Mouse (Mus musculus) midbrain, embryonic 15.5 days (tissue): ENCODE results near the gene Anapc15-ps. TPM values are rescaled to one million over a fixed set of nuclear protein-coding genes. Genes with fewer than 3 reads are reported as not detected.

Source experiments
- ATAC-seq: fragments of 200-750 bp; cut with Nextera tagmentation; replicated peaks from 2 replicates; pipeline ENCODE4 v1.8.0; 2017; ENCODE audit warnings: moderate TSS enrichment
- H3K27ac ChIP-seq: fragments of 300-500 bp; sonication (generic); 2 replicates; pipeline ENCODE4 v1.5.1; 2015; ENCODE audit warnings: mild to moderate bottlenecking, inconsistent platforms
- H3K27me3 ChIP-seq: fragments of 300-500 bp; sonication (generic); replicated peaks from 2 replicates; pipeline ENCODE4 v1.6.1; 2015; ENCODE audit warnings: inconsistent platforms
- H3K36me3 ChIP-seq: fragments of 300-500 bp; sonication (generic); replicated peaks from 2 replicates; pipeline ENCODE4 v1.6.1; 2015; ENCODE audit warnings: inconsistent platforms
- H3K4me1 ChIP-seq: fragments of 300-500 bp; sonication (generic); 2 replicates; pipeline ENCODE4 v1.6.1; 2015; ENCODE audit warnings: inconsistent platforms
- H3K4me2 ChIP-seq: fragments of 300-500 bp; sonication (generic); 2 replicates; pipeline ENCODE4 v1.6.1; 2015; ENCODE audit warnings: inconsistent platforms, mild to moderate bottlenecking, moderate library complexity
- H3K4me3 ChIP-seq: fragments of 300-500 bp; sonication (generic); 2 replicates; pipeline ENCODE4 v1.5.1; 2015; ENCODE audit warnings: mild to moderate bottlenecking, inconsistent platforms
- H3K9ac ChIP-seq: fragments of 300-500 bp; sonication (generic); 2 replicates; pipeline ENCODE4 v1.6.1; 2015; ENCODE audit warnings: mild to moderate bottlenecking, inconsistent platforms
- H3K9me3 ChIP-seq: fragments of 300-500 bp; sonication (generic); 2 replicates; pipeline ENCODE4 v1.6.1; 2016; ENCODE audit warnings: inconsistent platforms
- WGBS: fragments of 180-500 bp; shearing (Covaris S2); methylation state at CpG from one replicate; pipeline ENCODE4 v1.1.7; 2015; ENCODE audit warnings: mixed read lengths; 5-methylcytosine and 5-hydroxymethylcytosine counted together
- polyA plus RNA-seq: library from polyadenylated mRNA; unstranded; fragments of >200 nt; fragmentation: Nextera tagmentation; extraction: Ambion mirVana; gene quantifications from 2 replicates; pipeline ENCODE4 v1.2.1, GENCODE M21; 2015

Anapc15-ps gene
- polyA plus RNA-seq, 1 experiment from 2014 or later = not detected

DNA sequence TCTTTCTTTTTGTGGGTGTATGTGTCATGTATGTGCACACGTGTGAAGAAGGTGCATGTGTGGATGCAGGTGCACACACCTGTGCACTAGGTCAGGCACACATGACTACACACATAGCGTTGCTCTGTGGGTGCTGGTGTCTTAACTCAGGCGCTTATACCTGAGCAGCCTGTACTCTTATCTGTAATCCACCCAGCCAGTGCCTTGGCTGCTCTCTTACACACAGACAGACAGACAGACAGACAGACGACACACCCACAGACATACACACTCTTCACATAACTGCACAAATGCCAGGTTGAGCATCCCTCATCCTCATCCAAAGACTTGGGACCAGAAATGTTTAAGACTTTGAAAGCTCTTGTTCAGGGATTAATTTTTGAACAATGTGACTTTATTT, 12.8 kb upstream of the Anapc15-ps start:
- H3K36me3 ChIP-seq = no peaks in the 10 kb centered on the region
- no peak overlapping the region for H3K4me3 ChIP-seq
- no peaks in the 10 kb centered on the region for H3K9me3 ChIP-seq
- WGBS = 87% methylated on average over 4 of the region's 4 CpGs
- no peak overlapping the region for H3K4me2 ChIP-seq
- H3K27ac ChIP-seq = no peak overlapping the region
- no peak overlapping the region for H3K9ac ChIP-seq
- H3K4me1 ChIP-seq = peaks cover 7% of the 10 kb centered on the region
- H3K27me3 ChIP-seq = no peaks in the 10 kb centered on the region
- no peak for ATAC-seq

DNA sequence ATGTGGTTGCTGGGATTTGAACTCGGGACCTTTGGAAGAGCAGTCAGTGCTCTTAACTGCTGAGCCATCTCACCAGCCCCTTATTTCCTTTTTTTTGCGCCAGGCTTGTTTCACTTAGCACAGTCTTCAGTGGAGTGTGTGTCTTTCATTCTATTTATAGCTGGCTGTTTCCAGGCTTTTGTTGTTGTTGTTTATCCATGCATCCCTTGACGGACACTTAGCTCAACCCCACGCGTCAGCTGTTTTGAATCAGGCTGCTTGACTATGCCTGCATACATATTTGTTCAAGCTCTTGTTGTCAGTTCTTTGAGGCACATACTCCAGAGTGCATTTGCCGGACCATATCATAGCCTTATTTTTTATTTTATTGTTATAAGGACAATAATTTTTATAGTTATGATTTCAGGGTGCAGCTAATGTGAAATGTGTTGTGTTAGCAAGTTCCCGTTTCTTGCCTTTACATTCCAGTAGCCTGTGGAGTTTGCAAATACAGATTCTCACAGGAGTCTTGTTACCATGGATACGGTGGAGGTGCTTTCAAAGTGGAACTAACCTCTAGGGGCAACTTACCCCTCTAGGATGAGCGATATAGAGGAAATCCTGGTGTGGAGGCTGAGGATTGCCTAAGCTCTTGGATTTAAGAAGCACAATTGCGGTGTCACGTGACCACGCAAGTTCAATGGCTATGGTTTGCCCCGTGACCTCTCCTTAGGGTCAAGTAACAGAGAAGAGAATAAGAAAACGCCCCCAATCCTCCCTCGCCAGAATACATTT, 11.7 kb upstream of the Anapc15-ps start:
- Histone ChIP-seq H3K9me3 (no peaks in the 10 kb centered on the region), H3K4me1 (peaks cover 12% of the 10 kb centered on the region), H3K4me3 (no peak overlapping the region), H3K9ac (no peak overlapping the region), H3K4me2 (peak overlapping the region; percentile 36), H3K27me3 (no peaks in the 10 kb centered on the region), H3K36me3 (no peaks in the 10 kb centered on the region), H3K27ac (peak overlapping the region; percentile 55)
- ATAC-seq = peak; percentile 90
- 22% methylated on average over 15 of the region's 15 CpGs for whole genome bisulfite sequencing

GRCm38 (mm10) chr10:95684250-95684649, 11.0 kb upstream of the Anapc15-ps start:
- Histone ChIP-seq H3K27me3 (no peaks in the 10 kb centered on the region), H3K36me3 (no peaks in the 10 kb centered on the region), H3K9me3 (no peaks in the 10 kb centered on the region), H3K4me3 (no peak overlapping the region), H3K9ac (no peak overlapping the region), H3K4me2 (no peak overlapping the region), H3K27ac (no peak overlapping the region), H3K4me1 (peaks cover 12% of the 10 kb centered on the region)
- whole genome bisulfite sequencing = 89% methylated on average over 4 of the region's 4 CpGs
- no peak for ATAC-seq

GRCm38 (mm10) chr10:95683735-95684134, 10.5 kb upstream of the Anapc15-ps start:
- Histone ChIP-seq H3K4me2 (no peak overlapping the region), H3K4me1 (peaks cover 12% of the 10 kb centered on the region), H3K4me3 (no peak overlapping the region), H3K27ac (no peak overlapping the region), H3K9ac (no peak overlapping the region), H3K9me3 (no peaks in the 10 kb centered on the region), H3K27me3 (no peaks in the 10 kb centered on the region), H3K36me3 (no peaks in the 10 kb centered on the region)
- WGBS = 97% methylated on average over 3 of the region's 3 CpGs
- no peak for ATAC-seq

DNA sequence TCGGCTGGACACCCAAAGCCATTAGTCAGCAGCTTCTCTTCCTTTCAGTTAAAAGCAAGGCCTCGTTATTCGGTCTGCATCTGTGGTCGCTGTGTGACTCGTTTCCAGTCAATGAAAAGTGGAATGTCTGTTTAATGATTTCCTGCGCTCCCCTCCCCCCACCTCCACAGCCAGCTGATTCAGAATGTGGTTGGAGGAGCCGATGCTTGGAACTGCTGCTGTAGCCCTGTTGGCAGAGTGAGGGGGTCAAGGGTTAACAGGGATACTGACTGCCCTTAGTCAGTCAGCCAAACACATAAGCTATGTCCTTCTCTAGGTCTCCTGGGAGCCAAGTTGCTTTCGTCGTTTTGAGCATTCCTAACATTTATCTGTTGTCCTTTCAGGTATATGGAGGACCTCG, 9.7 kb upstream of the Anapc15-ps start:
- Histone ChIP-seq H3K9me3 (no peaks in the 10 kb centered on the region), H3K4me3 (no peak overlapping the region), H3K4me1 (peaks cover 12% of the 10 kb centered on the region), H3K27me3 (no peaks in the 10 kb centered on the region), H3K9ac (no peak overlapping the region), H3K36me3 (no peaks in the 10 kb centered on the region), H3K27ac (no peak overlapping the region), H3K4me2 (no peak overlapping the region)
- ATAC-seq = no peak
- WGBS = 81% methylated on average over 10 of the region's 10 CpGs

GRCm38 (mm10) chr10:95682091-95682740, 9.0 kb upstream of the Anapc15-ps start:
- Histone ChIP-seq H3K4me1 (peaks cover 15% of the 10 kb centered on the region), H3K27ac (no peak overlapping the region), H3K4me3 (no peak overlapping the region), H3K9me3 (no peaks in the 10 kb centered on the region), H3K9ac (no peak overlapping the region), H3K4me2 (no peak overlapping the region), H3K36me3 (no peaks in the 10 kb centered on the region), H3K27me3 (no peaks in the 10 kb centered on the region)
- no peak for ATAC-seq
- 93% methylated on average over 9 of the region's 9 CpGs for WGBS

GRCm38 (mm10) chr10:95681481-95681880, 8.2 kb upstream of the Anapc15-ps start:
- no peaks in the 10 kb centered on the region for H3K36me3 ChIP-seq
- WGBS = 76% methylated on average over 4 of the region's 4 CpGs
- H3K4me2 ChIP-seq = peak overlapping the region; percentile 38
- H3K4me1 ChIP-seq = peaks cover 15% of the 10 kb centered on the region
- peak overlapping the region; percentile 23 for H3K4me3 ChIP-seq
- no peaks in the 10 kb centered on the region for H3K9me3 ChIP-seq
- no peak overlapping the region for H3K9ac ChIP-seq
- H3K27me3 ChIP-seq = no peaks in the 10 kb centered on the region
- H3K27ac ChIP-seq = no peak overlapping the region
- ATAC-seq = no peak

- peak overlapping the region; percentile 38 for H3K4me2 ChIP-seq
- H3K27ac ChIP-seq = no peak overlapping the region
- 56% methylated on average over 7 of the region's 7 CpGs for WGBS
- no peaks in the 10 kb centered on the region for H3K36me3 ChIP-seq
- peaks cover 15% of the 10 kb centered on the region for H3K4me1 ChIP-seq
- H3K9me3 ChIP-seq = no peaks in the 10 kb centered on the region
- H3K27me3 ChIP-seq = no peaks in the 10 kb centered on the region
- peak overlapping the region; percentile 23 for H3K4me3 ChIP-seq
- peak; percentile 68 for ATAC-seq
- no peak overlapping the region for H3K9ac ChIP-seq
These were observed 7.8 kb upstream of the Anapc15-ps start for GRCm38 (mm10) chr10:95681058-95681440.

- WGBS = 40% methylated on average over 28 of the region's 28 CpGs
- Histone ChIP-seq H3K9me3 (no peaks in the 10 kb centered on the region), H3K27me3 (no peaks in the 10 kb centered on the region), H3K36me3 (no peaks in the 10 kb centered on the region), H3K9ac (no peak overlapping the region), H3K27ac (no peak overlapping the region), H3K4me3 (peak overlapping the region; percentile 23), H3K4me1 (peaks cover 15% of the 10 kb centered on the region), H3K4me2 (peak overlapping the region; percentile 38)
- 0 out of 2 replicates have a peak, but pooled peaks have one; percentile 3 for ATAC-seq
These were observed 7.2 kb upstream of the Anapc15-ps start for GRCm38 (mm10) chr10:95680153-95681057.

GRCm38 (mm10) chr10:95679131-95679530, 5.9 kb upstream of the Anapc15-ps start:
- Histone ChIP-seq H3K27me3 (no peaks in the 10 kb centered on the region), H3K4me1 (peaks cover 7% of the 10 kb centered on the region), H3K9ac (no peak overlapping the region), H3K27ac (no peak overlapping the region), H3K36me3 (no peaks in the 10 kb centered on the region), H3K4me3 (no peak overlapping the region), H3K9me3 (no peaks in the 10 kb centered on the region), H3K4me2 (no peak overlapping the region)
- WGBS = 84% methylated on average over 5 of the region's 5 CpGs
- ATAC-seq = no peak

DNA sequence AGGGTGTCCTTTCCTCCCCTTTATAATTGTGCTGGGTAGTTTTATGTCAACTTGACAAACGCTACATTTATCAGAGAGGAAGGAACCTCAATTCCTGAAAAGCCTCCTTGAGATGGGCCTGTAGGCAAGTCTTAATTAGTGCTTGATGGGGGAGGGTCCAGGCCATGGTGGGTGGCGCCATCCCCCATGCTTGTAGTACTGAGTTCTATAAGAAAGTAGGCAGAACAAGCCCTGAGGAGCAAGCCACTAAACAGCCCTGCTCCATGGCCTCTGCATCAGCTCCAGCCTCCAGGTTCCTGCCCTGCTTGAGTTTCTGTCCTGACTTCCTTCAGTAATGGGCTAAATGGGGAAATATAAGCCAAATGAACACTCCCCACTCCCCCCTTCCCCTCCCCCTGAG, 5.4 kb upstream of the Anapc15-ps start:
- no peak overlapping the region for H3K4me3 ChIP-seq
- no peak overlapping the region for H3K9ac ChIP-seq
- peaks cover 7% of the 10 kb centered on the region for H3K4me1 ChIP-seq
- no peak for ATAC-seq
- no peak overlapping the region for H3K27ac ChIP-seq
- no peaks in the 10 kb centered on the region for H3K27me3 ChIP-seq
- H3K4me2 ChIP-seq = no peak overlapping the region
- H3K9me3 ChIP-seq = no peaks in the 10 kb centered on the region
- H3K36me3 ChIP-seq = no peaks in the 10 kb centered on the region
- 91% methylated on average over 2 of the region's 2 CpGs for WGBS

- WGBS = 78% methylated on average over 7 of the region's 7 CpGs
- Histone ChIP-seq H3K4me1 (peaks cover 7% of the 10 kb centered on the region), H3K9me3 (no peaks in the 10 kb centered on the region; the same call in 1 of the 2 replicates), H3K27me3 (no peaks in the 10 kb centered on the region), H3K36me3 (no peaks in the 10 kb centered on the region), H3K27ac (no peak overlapping the region), H3K4me3 (no peak overlapping the region), H3K9ac (no peak overlapping the region), H3K4me2 (no peak overlapping the region)
- no peak for ATAC-seq
These were observed 5.0 kb upstream of the Anapc15-ps start for GRCm38 (mm10) chr10:95678241-95678640.
